Mouse (Mus musculus) lung, embryonic 16.5 days (tissue): Measurements from ENCODE around the gene Slc25a27. TPM values are rescaled to one million over a fixed set of nuclear protein-coding genes. Genes with fewer than 3 reads are reported as not detected.

Experiments
- ATAC-seq: fragments of 200-750 bp; cut with Nextera tagmentation; 2 replicates; pipeline ENCODE4 v1.8.0; 2017; ENCODE audit warnings: low read depth, mild to moderate bottlenecking, moderate library complexity
- H3K27ac ChIP-seq: fragments of 300-500 bp; sonication (generic); 2 replicates; pipeline ENCODE4 v1.5.1; 2014; ENCODE audit warnings: mild to moderate bottlenecking, control low read depth, low read length
- H3K27me3 ChIP-seq: fragments of 300-500 bp; sonication (generic); 2 replicates; pipeline ENCODE4 v1.6.1; 2014; ENCODE audit warnings: low read depth, low read length, mixed read lengths; ENCODE audit not compliant: control insufficient read depth, insufficient read depth
- H3K36me3 ChIP-seq: fragments of 300-500 bp; sonication (generic); 2 replicates; pipeline ENCODE4 v1.6.1; 2014; ENCODE audit warnings: low read length; ENCODE audit not compliant: control insufficient read depth, insufficient read depth
- H3K4me1 ChIP-seq: fragments of 300-500 bp; sonication (generic); replicated peaks from 2 replicates; pipeline ENCODE4 v1.6.1; 2014; ENCODE audit warnings: low read length, mixed read lengths; ENCODE audit not compliant: control insufficient read depth, insufficient read depth
- H3K4me2 ChIP-seq: fragments of 300-500 bp; sonication (generic); 2 replicates; pipeline ENCODE4 v1.6.1; 2014; ENCODE audit warnings: low read depth, low read length, control low read depth
- H3K4me3 ChIP-seq: fragments of 300-500 bp; sonication (generic); 2 replicates; pipeline ENCODE4 v1.5.1; 2014; ENCODE audit warnings: mild to moderate bottlenecking, low read length, control low read depth
- H3K9ac ChIP-seq: fragments of 300-500 bp; sonication (generic); 2 replicates; pipeline ENCODE4 v1.6.1; 2014; ENCODE audit warnings: low read length, control low read depth
- H3K9me3 ChIP-seq: fragments of 300-500 bp; sonication (generic); 2 replicates; pipeline ENCODE4 v1.6.1; 2016; ENCODE audit warnings: low read length; ENCODE audit not compliant: control insufficient read depth
- WGBS: fragments of 180-500 bp; shearing (Covaris S2); extraction: QIAGEN DNeasy Blood & Tissue Kit; methylation state at CpG from one replicate; pipeline ENCODE4 v1.1.7; 2014; 5-methylcytosine and 5-hydroxymethylcytosine counted together
- polyA plus RNA-seq: library from polyadenylated mRNA; unstranded; fragments of >200 nt; fragmentation: Nextera tagmentation; extraction: Ambion mirVana; gene quantifications from 2 replicates; pipeline ENCODE4 v1.2.1, GENCODE M21; 2015

Slc25a27 gene
- 19.0 and 23.9 TPM in 2 replicates for polyA plus RNA-seq

- H3K27me3 ChIP-seq: no peaks in the 10 kb centered on the region
- peak; percentile 99 for ATAC-seq
- peak within 1 kb of the TSS; percentile 76 for H3K9ac ChIP-seq
- H3K4me1 ChIP-seq: peaks cover 20% of the 10 kb centered on the region
- peak within 1 kb of the TSS; percentile 76 for H3K4me3 ChIP-seq
- H3K4me2 ChIP-seq: peak within 1 kb of the TSS; percentile 81
- H3K27ac ChIP-seq: peak within 1 kb of the TSS; percentile 76
- WGBS: under 1% methylated on average over 39 of the region's 41 CpGs
- no peaks in the 10 kb centered on the region for H3K36me3 ChIP-seq
- H3K9me3 ChIP-seq: no peaks in the 10 kb centered on the region
These were observed at the start of gene Slc25a27 for GRCm38 (mm10) chr17:43666576-43667289. Gene Slc25a27, minus strand, starts transcription at chr17:43667214.

- Histone ChIP-seq H3K36me3 (no peaks in the 10 kb centered on the region), H3K9me3 (no peaks in the 10 kb centered on the region), H3K27ac (no peak overlapping the region), H3K27me3 (no peaks in the 10 kb centered on the region), H3K4me1 (peaks cover 7% of the 10 kb centered on the region; the same call in 1 of the 2 replicates), H3K9ac (no peak overlapping the region), H3K4me3 (no peak overlapping the region), H3K4me2 (no peak overlapping the region)
- WGBS: 70% methylated on average over 7 of the region's 7 CpGs
- no peak for ATAC-seq
These were observed 49.6 kb upstream of the Slc25a27 start for GRCm38 (mm10) chr17:43716601-43717000.

- Histone ChIP-seq H3K4me2 (no peak overlapping the region), H3K9ac (no peak overlapping the region), H3K4me1 (peaks cover 5% of the 10 kb centered on the region; the same call in 1 of the 2 replicates), H3K4me3 (no peak overlapping the region), H3K9me3 (no peaks in the 10 kb centered on the region), H3K27ac (no peak overlapping the region), H3K27me3 (no peaks in the 10 kb centered on the region), H3K36me3 (no peaks in the 10 kb centered on the region)
- ATAC-seq: no peak
- 28% methylated on average over 3 of the region's 3 CpGs for WGBS
These were observed 47.2 kb upstream of the Slc25a27 start for GRCm38 (mm10) chr17:43714191-43714590.

- no peaks in the 10 kb centered on the region for H3K9me3 ChIP-seq
- WGBS: 78% methylated on average over 7 of the region's 7 CpGs
- no peak overlapping the region for H3K4me3 ChIP-seq
- H3K27me3 ChIP-seq: no peaks in the 10 kb centered on the region
- no peak overlapping the region for H3K9ac ChIP-seq
- H3K36me3 ChIP-seq: no peaks in the 10 kb centered on the region; the same call in 1 of the 2 replicates
- H3K4me2 ChIP-seq: no peak overlapping the region
- H3K4me1 ChIP-seq: peaks cover 5% of the 10 kb centered on the region; the same call in 1 of the 2 replicates
- no peak overlapping the region for H3K27ac ChIP-seq
- no peak for ATAC-seq
These were observed 44.7 kb upstream of the Slc25a27 start for GRCm38 (mm10) chr17:43711557-43712352.

- Histone ChIP-seq H3K9ac (no peak overlapping the region), H3K36me3 (no peaks in the 10 kb centered on the region; the same call in 1 of the 2 replicates), H3K27ac (no peak overlapping the region), H3K27me3 (no peaks in the 10 kb centered on the region), H3K9me3 (no peaks in the 10 kb centered on the region), H3K4me3 (no peak overlapping the region), H3K4me1 (peaks cover 5% of the 10 kb centered on the region; the same call in 1 of the 2 replicates), H3K4me2 (no peak overlapping the region)
- 68% methylated on average over 3 of the region's 3 CpGs for WGBS
- ATAC-seq: 0 out of 2 replicates have a peak, but pooled peaks have one; percentile 10
These were observed 40.2 kb upstream of the Slc25a27 start for GRCm38 (mm10) chr17:43707254-43707653.

- 88% methylated on average over 3 of the region's 3 CpGs for WGBS
These were observed 39.7 kb upstream of the Slc25a27 start for GRCm38 (mm10) chr17:43706749-43707148.

GRCm38 (mm10) chr17:43704216-43704930 lies 37.4 kb upstream of the Slc25a27 start:
- H3K9ac ChIP-seq: no peak overlapping the region

More at GRCm38 (mm10) chr17:43706749-43707148, 39.7 kb upstream of the Slc25a27 start:
- Histone ChIP-seq H3K4me2 (no peak overlapping the region), H3K27me3 (no peaks in the 10 kb centered on the region), H3K9ac (no peak overlapping the region), H3K36me3 (no peaks in the 10 kb centered on the region; the same call in 1 of the 2 replicates), H3K9me3 (no peaks in the 10 kb centered on the region), H3K4me3 (no peak overlapping the region), H3K4me1 (peaks cover 5% of the 10 kb centered on the region; the same call in 1 of the 2 replicates), H3K27ac (no peak overlapping the region)
- ATAC-seq: no peak

GRCm38 (mm10) chr17:43701060-43701459 lies 34.0 kb upstream of the Slc25a27 start:
- no peaks in the 10 kb centered on the region for H3K4me1 ChIP-seq
- H3K27ac ChIP-seq: no peak overlapping the region
- peaks cover 3% of the 10 kb centered on the region for H3K36me3 ChIP-seq
- no peak for ATAC-seq
- WGBS: 65% methylated on average over 6 of the region's 6 CpGs
- no peaks in the 10 kb centered on the region for H3K27me3 ChIP-seq
- no peak overlapping the region for H3K4me2 ChIP-seq
- no peak overlapping the region for H3K9ac ChIP-seq
- 0 out of 2 replicates have a peak, but pooled peaks cover 1% of the 10 kb centered on the region for H3K9me3 ChIP-seq
- H3K4me3 ChIP-seq: no peak overlapping the region

More at GRCm38 (mm10) chr17:43704216-43704930, 37.4 kb upstream of the Slc25a27 start:
- Histone ChIP-seq H3K27me3 (no peaks in the 10 kb centered on the region), H3K4me3 (no peak overlapping the region), H3K36me3 (no peaks in the 10 kb centered on the region; the same call in 1 of the 2 replicates), H3K27ac (no peak overlapping the region), H3K9me3 (no peaks in the 10 kb centered on the region), H3K4me1 (no peaks in the 10 kb centered on the region), H3K4me2 (no peak overlapping the region)
- 85% methylated on average over 12 of the region's 12 CpGs for WGBS
- ATAC-seq: no peak
